Mouse (Mus musculus) heart, postnatal 0 days (tissue): ENCODE data around the gene Jpt1. TPM values are rescaled to one million over a fixed set of nuclear protein-coding genes. Genes with fewer than 3 reads are reported as not detected.
"Not testable (repeated sequence)": the region's sequence is repeated elsewhere in the genome, so short reads cannot be mapped to it uniquely, and the experiment has no call there.

Experiments
- ATAC-seq: fragments of 200-750 bp; cut with Nextera tagmentation; 2 replicates; pipeline ENCODE4 v1.8.0; 2017; ENCODE audit warnings: low read depth, moderate number of reproducible peaks, moderate library complexity; ENCODE audit not compliant: insufficient read depth
- DNase-seq: peaks from one replicate; pipeline ENCODE4 v3.0.0-alpha.2; 2016; ENCODE audit warnings: low spot score
- H3K27ac ChIP-seq: fragments of 300-500 bp; sonication (generic); 2 replicates; pipeline ENCODE4 v1.5.1; 2014; ENCODE audit warnings: low read depth, mild to moderate bottlenecking
- H3K27me3 ChIP-seq: fragments of 300-500 bp; sonication (generic); 2 replicates; pipeline ENCODE4 v1.6.1; 2014; ENCODE audit warnings: low read length, mixed read lengths; ENCODE audit not compliant: control insufficient read depth, insufficient read depth
- H3K36me3 ChIP-seq: fragments of 300-500 bp; sonication (generic); replicated peaks from 2 replicates; pipeline ENCODE4 v1.6.1; 2014; ENCODE audit warnings: low read length, mixed read lengths; ENCODE audit not compliant: control insufficient read depth, insufficient read depth
- H3K4me1 ChIP-seq: fragments of 300-500 bp; sonication (generic); 2 replicates; pipeline ENCODE4 v1.6.1; 2014; ENCODE audit warnings: antibody characterized with exemption; ENCODE audit not compliant: control insufficient read depth, insufficient read depth
- H3K4me2 ChIP-seq: fragments of 300-500 bp; sonication (generic); 2 replicates; pipeline ENCODE4 v1.6.1; 2014; ENCODE audit warnings: low read depth, mild to moderate bottlenecking, low read length, moderate library complexity
- H3K4me3 ChIP-seq: fragments of 300-500 bp; sonication (generic); 2 replicates; pipeline ENCODE4 v1.5.1; 2014; ENCODE audit warnings: low read depth, low read length
- H3K9ac ChIP-seq: fragments of 300-500 bp; sonication (generic); replicated peaks from 2 replicates; pipeline ENCODE4 v1.6.1; 2014; ENCODE audit warnings: low read depth, low read length, mixed read lengths
- H3K9me3 ChIP-seq: fragments of 300-500 bp; sonication (generic); replicated peaks from 2 replicates; pipeline ENCODE4 v1.6.1; 2016; ENCODE audit warnings: low read length; ENCODE audit not compliant: control insufficient read depth
- CTCF ChIP-seq: IDR thresholded peaks from 2 replicates; pipeline ENCODE4 v1.5.1; 2016; ENCODE audit warnings: antibody characterized with exemption, control low read depth, low read depth
- EP300 ChIP-seq: IDR thresholded peaks from 2 replicates; pipeline ENCODE4 v1.6.1; 2016; ENCODE audit warnings: antibody characterized with exemption, low read depth
- WGBS: fragments of 180-500 bp; shearing (Covaris S2); extraction: QIAGEN DNeasy Blood & Tissue Kit; methylation state at CpG from one replicate; pipeline ENCODE4 v1.1.7; 2014; 5-methylcytosine and 5-hydroxymethylcytosine counted together
- polyA plus RNA-seq: library from polyadenylated mRNA; unstranded; fragments of >200 nt; fragmentation: Nextera tagmentation; extraction: Ambion mirVana; gene quantifications from 2 replicates; pipeline ENCODE4 v1.2.1, GENCODE M21; 2015
- total RNA-seq: library from RNA; depleted of rRNA; stranded (reverse); fragments of >200 nt; gene quantifications from 2 replicates; pipeline ENCODE4 v1.2.3, GENCODE M21; 2014; ENCODE audit warnings: low replicate concordance

Jpt1 gene
- total and polyA plus RNA-seq, 2 experiments from 2014 or later, result 433 to 503 TPM

GRCm38 (mm10) chr11:115502636-115503035 is 11.6 kb downstream of the Jpt1 start:
- peaks cover 57% of the 10 kb centered on the region for H3K36me3 ChIP-seq
- no peak overlapping the region for H3K27ac ChIP-seq
- no peak overlapping the region for H3K4me2 ChIP-seq

GRCm38 (mm10) chr11:115496559-115496958 is 17.6 kb downstream of the Jpt1 start:
- DNase-seq, H3K9me3 ChIP-seq, H3K27ac ChIP-seq, H3K4me2 ChIP-seq, ATAC-seq, H3K9ac ChIP-seq, H3K27me3 ChIP-seq, H3K4me3 ChIP-seq, H3K4me1 ChIP-seq: not testable (repeated sequence)
- 85% methylated on average over 9 of the region's 9 CpGs for WGBS
- H3K36me3 ChIP-seq, result peaks cover 49% of the 10 kb centered on the region

More at GRCm38 (mm10) chr11:115502636-115503035, 11.6 kb downstream of the Jpt1 start:
- DNase-seq (no peak), ATAC-seq (no peak)
- Histone ChIP-seq H3K9me3 (no peaks in the 10 kb centered on the region), H3K4me1 (peaks cover 11% of the 10 kb centered on the region; the same call in 1 of the 2 replicates), H3K4me3 (no peak overlapping the region), H3K27me3 (no peaks in the 10 kb centered on the region), H3K9ac (no peak overlapping the region)
- WGBS, result 91% methylated on average over 6 of the region's 6 CpGs
- TF ChIP-seq CTCF (no peak), EP300 (no peak)

DNA sequence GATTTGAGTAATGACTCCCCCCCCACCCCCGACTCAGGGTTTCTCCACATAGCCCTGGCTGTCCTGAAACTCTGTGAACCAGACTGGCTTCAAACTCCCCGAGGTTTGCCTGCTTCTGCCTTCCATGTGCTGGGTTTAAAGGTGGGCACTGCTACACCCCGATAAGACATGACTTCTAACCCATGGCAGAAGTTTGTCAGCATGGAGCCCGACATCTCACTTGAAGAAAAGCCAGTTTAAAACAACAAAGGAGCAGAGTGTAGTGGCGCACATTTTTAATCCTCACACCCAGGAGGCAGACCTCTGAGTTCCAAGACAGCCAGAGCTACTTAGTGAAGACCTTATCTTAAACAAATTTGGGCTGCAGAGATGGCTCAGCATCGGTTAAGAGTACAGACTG is 21.8 kb downstream of the Jpt1 start:
- H3K9me3 ChIP-seq, result no peaks in the 10 kb centered on the region
- TF ChIP-seq CTCF (no peak), EP300 (no peak)
- peak overlapping the region; percentile 73 for H3K4me2 ChIP-seq
- peaks cover 19% of the 10 kb centered on the region for H3K36me3 ChIP-seq
- H3K27me3 ChIP-seq, result no peaks in the 10 kb centered on the region
- 0 out of 2 replicates have a peak overlapping the region, but pooled peaks have one; percentile 23 for H3K9ac ChIP-seq
- no peak for ATAC-seq
- no peak for DNase-seq
- H3K4me3 ChIP-seq, result peak overlapping the region; percentile 68
- no peak overlapping the region for H3K27ac ChIP-seq
- 25% methylated on average over 6 of the region's 6 CpGs for WGBS
- H3K4me1 ChIP-seq, result peaks cover 10% of the 10 kb centered on the region; the same call in 1 of the 2 replicates

GRCm38 (mm10) chr11:115491356-115492083 is 22.7 kb downstream of the Jpt1 start, which contains the start of gene Nt5c:
Gene Nt5c, minus strand, starts transcription at chr11:115491862.
- DNase-seq (peak; percentile 78), ATAC-seq (peak; percentile 89)
- H3K4me1 ChIP-seq, result peaks cover 10% of the 10 kb centered on the region; the same call in 1 of the 2 replicates
- 0 out of 2 replicates have a peak, but pooled peaks cover 12% of the 10 kb centered on the region for H3K36me3 ChIP-seq
- no peaks in the 10 kb centered on the region for H3K9me3 ChIP-seq
- peak within 1 kb of the TSS; percentile 73 for H3K4me2 ChIP-seq
- under 1% methylated on average over 43 of the region's 43 CpGs for WGBS
- H3K27ac ChIP-seq, result peak within 1 kb of the TSS; percentile 77
- TF ChIP-seq CTCF (peak; percentile 70), EP300 (no peak)
- peak within 1 kb of the TSS; percentile 68 for H3K4me3 ChIP-seq
- H3K9ac ChIP-seq, result peak within 1 kb of the TSS; percentile 51
- H3K27me3 ChIP-seq, result no peaks in the 10 kb centered on the region

- TF ChIP-seq EP300 (no peak), CTCF (no peak)
- WGBS, result 28% methylated on average over 25 of the region's 25 CpGs
- ATAC-seq (0 out of 2 replicates have a peak, but pooled peaks have one; percentile 7), DNase-seq (no peak)
- peak overlapping the region; percentile 73 for H3K4me2 ChIP-seq
- H3K9ac ChIP-seq, result peak overlapping the region; percentile 51; the same call in 1 of the 2 replicates
- no peaks in the 10 kb centered on the region for H3K9me3 ChIP-seq
- peak overlapping the region; percentile 68 for H3K4me3 ChIP-seq
- 0 out of 2 replicates have a peak, but pooled peaks cover 12% of the 10 kb centered on the region for H3K36me3 ChIP-seq
- peaks cover 10% of the 10 kb centered on the region; the same call in 1 of the 2 replicates for H3K4me1 ChIP-seq
- H3K27ac ChIP-seq, result no peak overlapping the region; the same call in 1 of the 2 replicates
- H3K27me3 ChIP-seq, result no peaks in the 10 kb centered on the region
Measured at GRCm38 (mm10) chr11:115490441-115491355, 23.5 kb downstream of the Jpt1 start.
